Mouse (Mus musculus) G1E-ER4 (cell line): ENCODE measurements around the gene Sprr1a. TPM values are rescaled to one million over a fixed set of nuclear protein-coding genes. Genes with fewer than 3 reads are reported as not detected.

Experiments
- GATA1 ChIP-seq: IDR thresholded peaks from one replicate; pipeline ENCODE4 v1.8.0; 2012; ENCODE audit warnings: low read length, inconsistent platforms
- polyA plus RNA-seq: library from polyadenylated mRNA; stranded (reverse); fragments of >175 nt; gene quantifications from 2 replicates; pipeline ENCODE4 v1.2.3, GENCODE M21; 2012

Sprr1a gene
- not detected in 2 replicates for polyA plus RNA-seq

DNA sequence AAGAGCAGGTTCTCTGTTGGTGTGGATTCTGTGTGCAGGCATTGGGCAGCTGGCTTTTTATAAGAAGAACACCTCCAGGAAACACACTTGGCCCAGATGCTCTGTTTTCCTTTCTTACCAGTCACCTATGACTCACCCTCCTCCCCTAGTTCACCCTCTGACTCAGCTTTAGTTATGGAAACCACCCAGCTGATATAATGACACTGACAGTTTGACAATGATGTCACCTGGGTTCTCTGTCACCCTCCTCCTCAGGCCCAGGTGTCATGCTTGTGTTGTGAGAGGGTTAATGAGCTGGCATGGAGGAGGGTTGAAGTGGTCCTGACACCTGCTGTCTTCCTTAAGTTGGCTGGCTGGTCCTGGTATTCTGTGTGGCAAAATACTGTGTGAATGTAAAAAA is at the start of gene Sprr1a:
TSS of gene Sprr1a (minus strand) at position 33 of the 400 bp plus-strand sequence.
- TF ChIP-seq GATA1, result no peak

DNA sequence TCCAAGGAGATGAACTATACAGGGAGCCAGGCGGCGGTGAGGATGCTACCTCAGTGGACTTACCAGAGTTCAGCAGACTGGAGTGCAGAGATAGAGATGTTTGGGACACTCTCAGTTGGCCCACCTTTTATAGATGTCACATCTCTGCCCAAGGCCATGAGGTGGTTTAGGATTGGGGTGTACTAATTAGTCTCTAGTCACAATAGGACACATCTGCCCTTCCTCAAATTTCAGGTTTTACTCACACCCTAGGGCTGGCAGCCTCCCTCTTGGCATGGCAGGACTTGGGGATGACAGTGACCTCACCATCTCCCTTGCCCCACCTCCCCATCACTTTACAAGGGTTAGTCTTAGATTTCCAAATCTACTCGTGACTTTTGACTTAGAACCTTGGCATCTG is 48.7 kb upstream of the Sprr1a start, which contains the start of gene 2310046K23Rik:
TSS of gene 2310046K23Rik (minus strand) at position 101 of the 400 bp plus-strand sequence.
- TF ChIP-seq GATA1, result no peak

DNA sequence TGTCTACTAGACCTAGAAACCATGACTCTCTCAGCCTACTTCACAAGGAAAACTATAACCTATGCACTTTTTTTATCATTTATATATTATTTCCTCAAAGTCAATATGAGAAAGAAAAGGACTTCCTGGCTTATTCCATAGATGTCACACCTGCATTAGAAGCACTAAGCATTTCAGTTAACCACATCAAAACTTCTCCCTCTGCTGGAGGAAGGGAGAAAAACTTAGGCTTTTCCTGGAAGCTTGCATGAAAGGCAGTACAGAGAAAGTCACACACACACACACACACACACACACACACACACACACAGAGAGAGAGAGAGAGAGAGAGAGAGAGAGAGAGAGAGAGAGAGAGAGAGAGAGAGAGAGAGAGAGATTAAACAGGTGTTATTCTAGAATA is 26.6 kb upstream of the Sprr1a start:
- TF ChIP-seq GATA1, result no peak

DNA sequence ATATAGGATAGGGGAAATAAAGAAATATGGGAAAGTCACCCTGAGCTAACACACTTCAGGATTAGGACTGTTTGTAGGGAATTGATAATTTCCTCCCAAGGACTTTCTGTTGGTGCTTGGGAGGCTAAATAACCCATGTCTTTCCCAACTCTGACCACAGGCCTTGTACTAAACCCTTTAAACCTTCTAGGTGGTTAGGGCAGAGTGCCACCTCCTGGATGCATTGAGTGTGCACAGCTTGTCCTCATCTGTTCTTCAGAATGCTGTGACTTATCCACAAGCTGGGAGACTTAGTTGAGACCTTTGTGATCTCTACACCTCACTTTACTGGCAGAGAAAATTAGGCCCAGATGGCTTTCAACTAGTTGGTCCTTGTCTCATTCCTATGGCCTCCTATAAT is 25.1 kb upstream of the Sprr1a start:
- TF ChIP-seq GATA1, result no peak

DNA sequence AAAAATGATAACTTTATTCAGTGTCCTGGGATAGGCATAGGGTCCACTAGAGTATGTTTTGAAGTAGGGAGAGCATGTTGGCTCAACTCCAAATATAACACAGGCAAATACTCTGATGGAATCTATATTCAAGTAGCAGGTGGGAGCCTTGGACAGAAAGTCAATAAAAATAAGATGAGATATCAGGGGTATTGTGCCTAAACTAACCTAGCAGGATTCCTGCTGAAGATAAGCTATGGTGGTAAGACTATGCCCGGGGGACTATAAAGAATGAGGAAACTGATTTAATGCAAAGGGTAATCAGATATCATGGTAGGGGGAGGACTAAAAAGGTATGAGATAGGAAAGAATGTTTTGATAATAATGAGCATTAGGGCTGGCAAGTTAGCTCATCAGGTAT is 22.5 kb upstream of the Sprr1a start:
- no peak for TF ChIP-seq GATA1

DNA sequence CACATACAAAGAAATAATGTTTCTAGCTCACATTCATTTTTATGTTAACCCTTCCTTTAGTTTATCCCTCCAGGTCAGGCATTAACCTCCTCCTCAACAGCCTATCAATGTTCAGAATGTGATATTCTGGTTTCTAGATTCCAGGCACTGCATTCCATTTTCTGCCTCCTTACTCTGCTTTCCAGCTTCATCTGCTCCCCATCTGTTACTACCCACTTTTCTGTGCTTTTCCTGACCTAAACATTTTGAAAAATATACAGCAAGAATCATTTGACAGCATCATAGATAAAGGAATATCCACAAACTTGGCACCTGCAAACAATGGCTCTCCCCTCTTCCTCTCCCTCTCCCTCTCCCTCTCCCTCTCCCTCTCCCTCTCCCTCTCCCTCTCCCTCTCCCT is 17.8 kb upstream of the Sprr1a start:
- no peak for TF ChIP-seq GATA1

DNA sequence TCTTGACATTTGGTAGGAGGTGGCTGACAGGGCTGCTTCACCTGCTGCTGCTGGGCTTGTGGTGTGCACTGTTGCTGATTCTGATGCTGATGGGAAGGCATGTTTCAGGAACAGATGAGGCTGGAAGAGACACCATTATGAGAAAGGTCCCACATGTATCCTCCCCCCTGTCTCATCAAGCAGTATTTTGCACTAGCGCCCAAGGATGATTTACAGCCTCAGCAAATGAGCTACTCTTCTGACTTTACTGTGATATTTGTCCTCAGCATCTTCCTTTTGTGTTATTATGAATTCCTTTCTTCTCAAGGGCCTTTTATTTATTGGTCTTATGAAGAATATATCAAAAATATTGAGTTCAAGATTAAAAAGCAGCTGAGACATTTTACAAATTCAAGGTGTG is 14.7 kb upstream of the Sprr1a start, which contains the start of gene Sprr4:
TSS of gene Sprr4 (minus strand) at position 101 of the 400 bp plus-strand sequence.
- no peak for TF ChIP-seq GATA1

DNA sequence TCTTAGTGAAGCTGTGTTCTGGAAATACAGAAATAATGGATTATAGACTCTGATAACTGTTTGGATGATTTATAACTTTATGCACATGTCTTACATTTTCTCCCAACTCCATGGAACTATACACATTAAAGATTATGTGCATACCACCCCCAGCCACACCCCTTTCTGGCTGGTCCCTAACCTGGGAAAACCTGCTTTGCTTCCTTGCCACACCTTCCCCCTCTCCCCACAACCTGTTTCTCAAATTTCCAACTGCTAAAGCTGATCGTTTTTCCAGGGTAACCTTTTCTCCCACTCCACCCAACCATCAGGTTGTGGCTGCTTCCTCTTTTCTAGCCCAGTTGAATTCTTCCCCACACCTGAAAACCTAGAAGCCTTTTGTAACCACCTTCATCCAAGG is 612 bp upstream of the Sprr1a start:
- TF ChIP-seq GATA1, result no peak

DNA sequence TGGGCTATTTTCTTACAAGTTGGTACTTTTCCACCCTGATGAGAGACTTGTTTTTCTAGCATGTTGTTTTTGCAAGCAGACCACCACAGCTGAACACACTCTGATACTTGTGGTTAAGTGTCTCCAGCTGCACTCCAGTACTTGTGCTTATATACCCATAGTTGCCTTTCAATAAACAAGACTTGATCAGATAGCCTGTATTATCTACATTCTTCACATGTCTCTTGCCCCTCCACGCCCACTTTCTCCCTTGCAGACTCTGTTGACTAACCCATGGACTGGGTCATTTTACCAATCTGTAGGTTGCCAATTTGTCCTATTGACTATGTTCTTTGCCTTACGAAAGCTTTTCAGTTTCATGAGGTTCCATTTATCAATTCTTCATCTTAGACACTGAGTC is 15.6 kb downstream of the Sprr1a start:
- TF ChIP-seq GATA1, result no peak

DNA sequence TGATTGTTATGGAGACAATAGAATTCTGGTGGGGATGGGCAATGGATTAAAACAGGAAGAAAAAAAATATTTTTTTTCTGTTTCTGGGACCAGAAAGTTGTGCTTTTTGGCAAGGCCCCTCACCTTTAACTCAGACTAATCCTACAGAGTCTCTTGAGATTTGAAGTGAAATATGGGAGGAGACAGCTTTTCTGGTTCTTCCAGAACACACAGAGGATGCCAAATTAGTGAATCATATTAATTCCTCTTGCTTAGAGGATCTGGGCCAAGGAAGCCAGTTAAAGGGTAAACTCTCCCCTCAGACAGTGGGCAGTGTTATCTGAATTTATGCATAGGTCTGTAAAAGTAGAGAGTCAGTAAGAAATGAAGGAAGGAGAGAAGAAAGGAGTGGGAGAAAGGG is 18.3 kb downstream of the Sprr1a start:
- TF ChIP-seq GATA1, result no peak

DNA sequence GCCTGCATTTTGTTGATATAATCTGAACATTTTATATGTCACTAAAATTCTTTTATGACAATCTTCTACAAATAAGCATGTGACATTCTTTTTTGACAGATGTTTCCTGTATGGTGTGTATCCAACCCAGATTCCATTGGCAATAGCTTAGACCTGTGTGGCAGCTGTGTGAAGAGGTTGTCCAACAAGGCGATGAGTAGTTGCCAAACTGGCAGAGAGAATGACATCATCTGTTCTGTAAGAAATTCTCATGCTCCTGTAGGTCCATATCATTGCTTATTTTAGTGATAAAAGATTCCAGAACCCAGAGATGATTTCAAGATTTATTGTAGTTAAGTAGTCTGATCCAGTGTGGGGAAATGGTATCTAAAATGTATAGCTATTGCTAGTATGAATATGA is 19.1 kb downstream of the Sprr1a start:
- TF ChIP-seq GATA1, result no peak

DNA sequence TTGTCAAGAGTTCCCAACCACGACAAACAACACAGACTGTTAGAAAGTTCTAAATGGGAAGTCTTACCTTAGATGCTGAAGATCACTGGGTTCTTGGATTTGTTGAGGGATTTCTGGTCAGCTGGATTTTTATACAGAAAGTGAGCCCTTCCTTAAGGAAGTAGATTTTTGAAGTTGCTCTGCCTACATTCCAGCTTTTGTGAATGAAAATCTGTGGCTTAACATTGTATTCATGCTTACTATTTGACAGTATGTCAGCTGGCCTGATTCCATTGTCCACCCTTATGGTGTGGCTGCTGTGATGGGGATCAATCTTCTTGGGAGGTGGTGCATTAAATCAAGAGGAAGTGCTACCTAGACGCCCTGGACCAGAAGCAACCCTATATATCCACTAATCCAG is 27.1 kb downstream of the Sprr1a start, which contains the start of gene Sprr3:
TSS of gene Sprr3 (minus strand) at position 101 of the 400 bp plus-strand sequence.
- TF ChIP-seq GATA1, result no peak

DNA sequence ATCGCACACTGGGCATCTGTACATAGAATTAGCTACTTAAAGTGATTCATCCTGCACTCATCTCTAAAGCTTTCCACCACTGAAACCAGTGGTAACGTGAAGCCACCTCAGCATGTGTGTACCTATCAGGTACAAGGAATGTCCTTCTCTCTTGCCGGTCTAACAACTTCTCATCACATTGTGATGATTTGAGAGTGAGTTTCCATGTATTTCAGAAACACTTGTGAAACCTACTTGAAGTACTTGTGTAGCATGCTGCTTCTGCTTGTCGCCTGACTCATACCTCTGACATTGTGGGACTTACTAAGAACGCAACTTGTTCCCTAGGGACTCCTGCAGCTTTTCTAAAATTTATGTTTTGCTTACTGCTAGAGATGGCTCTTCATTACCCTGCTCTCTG is 30.5 kb downstream of the Sprr1a start:
- no peak for TF ChIP-seq GATA1

DNA sequence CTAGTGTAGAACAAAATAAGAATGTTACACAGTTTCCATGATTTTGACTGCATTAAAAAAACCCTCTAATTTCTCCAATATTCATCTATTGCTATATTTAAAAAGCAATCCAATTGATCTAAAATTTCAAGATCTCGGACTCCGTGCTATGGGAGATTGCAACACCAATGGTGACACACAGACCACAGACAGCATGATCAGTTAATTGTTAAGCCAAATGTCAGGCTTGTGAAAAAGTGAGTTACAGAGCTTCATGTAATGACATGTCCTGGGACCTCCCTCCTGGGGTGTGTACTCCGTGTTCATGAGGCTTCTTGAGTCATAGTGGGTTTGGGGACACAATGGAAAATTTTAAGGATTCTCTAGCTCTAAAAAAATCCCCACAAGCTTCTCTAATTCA is 45.5 kb downstream of the Sprr1a start:
- TF ChIP-seq GATA1, result no peak

DNA sequence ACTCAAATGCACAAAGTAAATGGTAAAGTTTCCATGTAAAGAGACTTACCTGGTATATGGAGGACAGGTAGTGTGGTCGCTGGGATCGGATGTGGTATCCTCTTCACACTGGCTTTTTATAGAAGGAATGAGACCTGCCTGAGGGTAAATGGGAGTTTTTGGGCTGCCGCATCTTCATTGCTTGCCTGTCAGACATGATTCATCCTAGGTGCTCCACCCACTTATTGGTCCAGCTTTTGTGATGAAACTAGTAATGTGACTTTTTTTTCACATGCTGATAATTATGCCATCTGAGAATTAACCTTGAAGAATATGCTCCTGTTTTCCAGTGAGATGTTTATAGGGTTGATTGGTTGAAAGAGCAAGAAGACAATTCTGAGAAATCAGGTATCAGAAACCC is 47.0 kb downstream of the Sprr1a start, which contains the start of gene Sprr1b:
TSS of gene Sprr1b (minus strand) at position 101 of the 400 bp plus-strand sequence.
- no peak for TF ChIP-seq GATA1

Other genes starting within 250 kb of the Sprr1a start
- gene Sprr2a3, start 200.5 kb downstream of the Sprr1a start, polyA plus RNA-seq, result not detected in 2 replicates
- gene Sprr2b, start 169.3 kb downstream of the Sprr1a start, polyA plus RNA-seq, result not detected in 2 replicates
- not detected in 2 replicates for gene Sprr2d, start 146.8 kb downstream of the Sprr1a start, polyA plus RNA-seq
- gene Sprr2e, start 133.8 kb downstream of the Sprr1a start, polyA plus RNA-seq, result not detected in 2 replicates
- gene Sprr2f, start 120.7 kb downstream of the Sprr1a start, polyA plus RNA-seq, result not detected in 2 replicates
- gene Sprr2h, start 100.2 kb downstream of the Sprr1a start, polyA plus RNA-seq, result not detected in 2 replicates
- not detected in 2 replicates for gene Sprr2i, start 77.9 kb downstream of the Sprr1a start, polyA plus RNA-seq
- gene Sprr2j-ps, start 67.8 kb downstream of the Sprr1a start, polyA plus RNA-seq, result not detected in 2 replicates
- 12.8 and 15.9 TPM in 2 replicates for gene Gm9774, start 56.5 kb downstream of the Sprr1a start, polyA plus RNA-seq
- gene Sprr2k, start 53.3 kb downstream of the Sprr1a start, polyA plus RNA-seq, result not detected in 2 replicates
- not detected in 2 replicates for gene Sprr1b, start 47.1 kb downstream of the Sprr1a start, polyA plus RNA-seq
- gene Sprr3, start 27.2 kb downstream of the Sprr1a start, polyA plus RNA-seq, result not detected in 2 replicates
- gene Sprr4, start 14.6 kb upstream of the Sprr1a start, polyA plus RNA-seq, result not detected in 2 replicates
- not detected in 2 replicates for gene 2310046K23Rik, start 48.6 kb upstream of the Sprr1a start, polyA plus RNA-seq
- not detected in 2 replicates for gene Ivl, start 87.8 kb upstream of the Sprr1a start, polyA plus RNA-seq
- not detected in 2 replicates for gene Smcp, start 103.1 kb upstream of the Sprr1a start, polyA plus RNA-seq
- gene 2210017I01Rik, start 121.6 kb upstream of the Sprr1a start, polyA plus RNA-seq, result not detected in 2 replicates
- gene Lce6a, start 135.8 kb upstream of the Sprr1a start, polyA plus RNA-seq, result not detected in 2 replicates
- not detected in 2 replicates for gene Lce1a1, start 162.4 kb upstream of the Sprr1a start, polyA plus RNA-seq
- gene Lce1b, start 171.0 kb upstream of the Sprr1a start, polyA plus RNA-seq, result not detected in 2 replicates
- not detected in 2 replicates for gene Lce1a2, start 184.4 kb upstream of the Sprr1a start, polyA plus RNA-seq
- gene Lce1c, start 193.4 kb upstream of the Sprr1a start, polyA plus RNA-seq, result not detected in 2 replicates
- not detected in 2 replicates for gene Lce1d, start 201.3 kb upstream of the Sprr1a start, polyA plus RNA-seq
- gene Lce1e, start 223.2 kb upstream of the Sprr1a start, polyA plus RNA-seq, result not detected in 2 replicates
- not detected in 2 replicates for gene Lce1f, start 234.5 kb upstream of the Sprr1a start, polyA plus RNA-seq